Mouse (Mus musculus) limb, embryonic 15.5 days (tissue): ENCODE results near the gene Cyp4f16. TPM values are rescaled to one million over a fixed set of nuclear protein-coding genes. Genes with fewer than 3 reads are reported as not detected.
"Not testable (repeated sequence)": the region's sequence is repeated elsewhere in the genome, so short reads cannot be mapped to it uniquely, and the experiment has no call there.

Experiments used
- ATAC-seq: fragments of 200-750 bp; cut with Nextera tagmentation; 2 replicates; pipeline ENCODE4 v1.8.0; 2017; ENCODE audit warnings: low read depth, moderate TSS enrichment; ENCODE audit not compliant: insufficient number of reproducible peaks, low FRiP score, low TSS enrichment
- H3K27ac ChIP-seq: fragments of 300-500 bp; sonication (generic); 2 replicates; pipeline ENCODE4 v1.5.1; 2015; ENCODE audit warnings: moderate library complexity, mild to moderate bottlenecking, inconsistent platforms
- H3K27me3 ChIP-seq: fragments of 300-500 bp; sonication (generic); 2 replicates; pipeline ENCODE4 v1.6.1; 2015; ENCODE audit warnings: inconsistent platforms
- H3K36me3 ChIP-seq: fragments of 300-500 bp; sonication (generic); 2 replicates; pipeline ENCODE4 v1.6.1; 2015; ENCODE audit warnings: inconsistent platforms
- H3K4me1 ChIP-seq: fragments of 300-500 bp; sonication (generic); 2 replicates; pipeline ENCODE4 v1.6.1; 2015; ENCODE audit warnings: inconsistent platforms
- H3K4me2 ChIP-seq: fragments of 300-500 bp; sonication (generic); 2 replicates; pipeline ENCODE4 v1.6.1; 2015; ENCODE audit warnings: mild to moderate bottlenecking, inconsistent platforms
- H3K4me3 ChIP-seq: fragments of 300-500 bp; sonication (generic); 2 replicates; pipeline ENCODE4 v1.5.1; 2015; ENCODE audit warnings: mild to moderate bottlenecking, inconsistent platforms
- H3K9ac ChIP-seq: fragments of 300-500 bp; sonication (generic); 2 replicates; pipeline ENCODE4 v1.6.1; 2015; ENCODE audit warnings: inconsistent platforms
- H3K9me3 ChIP-seq: fragments of 300-500 bp; sonication (generic); 2 replicates; pipeline ENCODE4 v1.6.1; 2016; ENCODE audit warnings: inconsistent platforms
- WGBS: fragments of 180-500 bp; shearing (Covaris S2); methylation state at CpG from one replicate; pipeline ENCODE4 v1.1.7; 2015; 5-methylcytosine and 5-hydroxymethylcytosine counted together
- polyA plus RNA-seq: library from polyadenylated mRNA; unstranded; fragments of >200 nt; fragmentation: Nextera tagmentation; extraction: Ambion mirVana; gene quantifications from 2 replicates; pipeline ENCODE4 v1.2.1, GENCODE M21; 2015

Cyp4f16 gene
- polyA plus RNA-seq, 1 experiment from 2014 or later = 20.9 TPM

DNA sequence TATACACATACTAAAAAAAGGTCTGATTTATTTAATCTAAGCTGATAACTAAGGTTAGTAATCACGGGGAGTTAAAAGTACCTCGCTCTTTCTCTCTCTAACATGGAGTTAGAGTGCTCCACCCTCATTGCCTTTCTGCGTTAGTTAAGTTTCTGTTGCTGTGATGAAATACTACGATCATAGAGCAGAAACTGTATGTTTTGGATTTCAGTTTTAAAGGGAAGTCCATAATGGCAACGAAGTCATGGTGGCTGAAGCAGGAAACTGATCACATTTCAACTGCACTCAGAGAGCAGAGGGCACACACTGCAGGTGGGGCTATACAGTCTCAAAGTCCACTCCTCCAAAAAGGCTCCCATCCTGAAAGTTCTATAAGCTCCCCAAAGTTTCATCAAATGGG is 13.5 kb upstream of the Cyp4f16 start:
- no peaks in the 10 kb centered on the region for H3K27me3 ChIP-seq
- no peaks in the 10 kb centered on the region for H3K4me1 ChIP-seq
- no peak overlapping the region for H3K27ac ChIP-seq
- 83% methylated on average over 5 of the region's 5 CpGs for WGBS
- no peak overlapping the region for H3K4me2 ChIP-seq
- H3K36me3 ChIP-seq = peaks cover 57% of the 10 kb centered on the region
- H3K9me3 ChIP-seq = no peaks in the 10 kb centered on the region
- no peak overlapping the region for H3K4me3 ChIP-seq
- H3K9ac ChIP-seq = no peak overlapping the region
- no peak for ATAC-seq

DNA sequence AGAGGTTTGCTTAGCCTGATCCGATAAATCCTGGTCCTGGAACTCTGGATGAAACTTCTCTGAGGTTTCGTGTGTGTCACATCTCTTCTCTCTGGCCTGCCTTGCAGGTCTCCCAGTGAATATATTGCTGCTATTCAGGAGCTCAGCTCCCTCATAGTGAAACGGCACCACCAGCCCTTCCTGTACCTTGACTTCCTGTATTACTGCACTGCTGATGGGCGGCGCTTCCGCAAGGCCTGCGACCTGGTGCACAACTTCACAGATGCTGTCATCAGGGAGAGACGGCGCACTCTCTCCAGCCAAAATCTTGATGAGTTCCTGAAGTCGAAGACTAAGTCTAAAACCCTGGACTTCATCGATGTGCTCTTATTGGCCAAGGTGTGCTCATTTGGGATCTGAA is 12.5 kb upstream of the Cyp4f16 start:
- WGBS = 89% methylated on average over 11 of the region's 11 CpGs
- H3K9ac ChIP-seq = no peak overlapping the region
- H3K36me3 ChIP-seq = peaks cover 58% of the 10 kb centered on the region
- no peak overlapping the region for H3K27ac ChIP-seq
- no peak for ATAC-seq
- H3K4me2 ChIP-seq = no peak overlapping the region
- no peaks in the 10 kb centered on the region for H3K27me3 ChIP-seq
- no peak overlapping the region for H3K4me3 ChIP-seq
- no peaks in the 10 kb centered on the region for H3K9me3 ChIP-seq
- no peaks in the 10 kb centered on the region for H3K4me1 ChIP-seq

GRCm38 (mm10) chr17:32526341-32526740 is 10.0 kb upstream of the Cyp4f16 start:
- H3K36me3 ChIP-seq = peaks cover 47% of the 10 kb centered on the region
- not testable (repeated sequence) for H3K4me3 ChIP-seq, H3K27ac ChIP-seq, H3K9me3 ChIP-seq, H3K27me3 ChIP-seq, H3K4me1 ChIP-seq, H3K4me2 ChIP-seq, H3K9ac ChIP-seq, ATAC-seq
- 95% methylated on average over 1 of the region's 1 CpGs for WGBS

DNA sequence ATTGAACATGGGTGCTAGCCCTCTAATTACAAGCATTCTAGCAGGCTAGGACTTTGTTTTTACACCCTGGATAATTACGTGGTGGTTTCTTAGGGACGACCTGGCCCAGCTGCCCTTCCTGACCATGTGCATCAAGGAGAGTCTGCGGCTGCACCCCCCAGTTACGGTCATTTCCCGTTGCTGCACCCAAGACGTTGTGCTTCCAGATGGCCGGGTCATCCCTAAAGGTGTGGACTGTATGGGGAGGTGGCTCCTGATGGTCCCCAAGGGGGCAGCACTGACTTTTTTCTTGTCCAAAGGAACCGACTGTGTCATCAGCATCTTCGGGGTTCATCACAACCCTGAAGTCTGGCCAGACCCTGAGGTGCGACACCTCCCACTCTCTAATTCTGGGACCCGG is 8.6 kb upstream of the Cyp4f16 start:
- H3K27ac ChIP-seq = no peak overlapping the region
- H3K36me3 ChIP-seq = peaks cover 35% of the 10 kb centered on the region
- H3K9ac ChIP-seq = no peak overlapping the region
- H3K9me3 ChIP-seq = no peaks in the 10 kb centered on the region
- no peak for ATAC-seq
- no peak overlapping the region for H3K4me3 ChIP-seq
- H3K4me1 ChIP-seq = no peaks in the 10 kb centered on the region
- no peaks in the 10 kb centered on the region for H3K27me3 ChIP-seq
- no peak overlapping the region for H3K4me2 ChIP-seq
- WGBS = 81% methylated on average over 11 of the region's 11 CpGs

DNA sequence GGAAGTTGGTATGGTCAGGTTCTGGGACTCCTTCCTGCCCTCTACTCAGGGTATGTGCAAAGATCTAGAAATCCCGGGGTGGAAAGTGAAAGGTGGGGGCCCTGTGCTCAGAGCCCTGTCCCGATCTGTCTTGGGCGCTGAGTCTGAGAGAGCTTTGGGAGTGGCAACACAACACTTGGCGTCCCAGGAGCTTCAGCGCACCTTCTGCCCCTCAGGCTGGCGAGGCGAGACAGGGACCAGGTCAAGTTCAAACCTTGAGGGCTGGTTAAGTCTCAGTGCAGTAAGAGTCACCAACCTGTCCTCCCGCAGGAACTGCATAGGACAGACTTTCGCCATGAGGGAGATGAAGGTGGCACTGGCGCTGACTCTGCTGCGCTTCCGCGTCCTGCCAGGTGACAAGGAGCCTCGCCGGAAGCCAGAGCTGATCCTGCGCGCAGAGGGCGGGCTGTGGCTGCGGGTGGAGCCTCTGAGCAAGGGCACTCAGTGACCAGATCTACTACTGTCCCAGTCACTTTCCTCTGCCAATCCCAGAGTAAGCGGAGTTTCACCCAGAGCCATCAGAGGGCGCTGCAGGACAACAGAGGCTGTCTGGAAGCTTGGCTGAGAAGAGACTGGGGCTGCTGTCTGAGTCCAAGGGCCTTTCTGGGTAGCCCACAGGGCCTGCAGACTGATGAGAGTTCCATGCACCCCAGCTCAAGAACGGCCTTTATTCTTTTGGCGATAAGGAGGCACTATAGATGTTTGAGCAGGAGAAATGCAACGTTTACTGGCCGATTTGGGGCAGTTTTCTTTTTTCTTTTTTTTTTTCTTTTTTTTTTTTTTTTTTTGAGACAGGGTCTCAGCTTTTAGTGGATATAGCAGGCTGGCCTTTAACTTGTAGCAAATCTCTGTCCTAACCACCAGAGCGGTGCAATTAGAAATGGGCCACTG is 7.7 kb upstream of the Cyp4f16 start:
- no peaks in the 10 kb centered on the region for H3K4me1 ChIP-seq
- peak overlapping the region; percentile 14; the same call in 1 of the 2 replicates for H3K4me2 ChIP-seq
- no peaks in the 10 kb centered on the region for H3K9me3 ChIP-seq
- no peak for ATAC-seq
- no peak overlapping the region for H3K9ac ChIP-seq
- H3K27ac ChIP-seq = no peak overlapping the region
- 25% methylated on average over 26 of the region's 26 CpGs for WGBS
- peak overlapping the region; percentile 17; the same call in 1 of the 2 replicates for H3K4me3 ChIP-seq
- H3K36me3 ChIP-seq = peaks cover 28% of the 10 kb centered on the region
- H3K27me3 ChIP-seq = no peaks in the 10 kb centered on the region

GRCm38 (mm10) chr17:32532356-32532755 is 4.0 kb upstream of the Cyp4f16 start:
- ATAC-seq, H3K4me2 ChIP-seq, H3K9ac ChIP-seq, H3K4me1 ChIP-seq, H3K27ac ChIP-seq, H3K4me3 ChIP-seq, H3K9me3 ChIP-seq, H3K27me3 ChIP-seq: not testable (repeated sequence)
- H3K36me3 ChIP-seq = peaks cover 11% of the 10 kb centered on the region
- 74% methylated on average over 4 of the region's 4 CpGs for WGBS

GRCm38 (mm10) chr17:32534068-32534467 is 2.3 kb upstream of the Cyp4f16 start:
- 76% methylated on average over 6 of the region's 6 CpGs for WGBS
- no peaks in the 10 kb centered on the region for H3K36me3 ChIP-seq

GRCm38 (mm10) chr17:32536867-32537250 is 501 bp downstream of the Cyp4f16 start:
- Histone ChIP-seq H3K36me3 (0 out of 2 replicates have a peak, but pooled peaks cover 6% of the 10 kb centered on the region), H3K9ac (peak overlapping the region; percentile 2; the same call in 1 of the 2 replicates), H3K4me3 (peak overlapping the region; percentile 49), H3K27ac (peak overlapping the region; percentile 39; the same call in 1 of the 2 replicates), H3K4me2 (peak overlapping the region; percentile 60), H3K4me1 (peaks cover 7% of the 10 kb centered on the region), H3K27me3 (no peaks in the 10 kb centered on the region), H3K9me3 (no peaks in the 10 kb centered on the region)
- 54% methylated on average over 5 of the region's 5 CpGs for WGBS
- no peak for ATAC-seq

More at GRCm38 (mm10) chr17:32534068-32534467, 2.3 kb upstream of the Cyp4f16 start:
- no peak overlapping the region for H3K4me2 ChIP-seq
- H3K4me3 ChIP-seq = no peak overlapping the region
- no peak overlapping the region for H3K9ac ChIP-seq
- no peak for ATAC-seq
- peaks cover 7% of the 10 kb centered on the region for H3K4me1 ChIP-seq
- no peak overlapping the region for H3K27ac ChIP-seq
- no peaks in the 10 kb centered on the region for H3K9me3 ChIP-seq
- no peaks in the 10 kb centered on the region for H3K27me3 ChIP-seq

DNA sequence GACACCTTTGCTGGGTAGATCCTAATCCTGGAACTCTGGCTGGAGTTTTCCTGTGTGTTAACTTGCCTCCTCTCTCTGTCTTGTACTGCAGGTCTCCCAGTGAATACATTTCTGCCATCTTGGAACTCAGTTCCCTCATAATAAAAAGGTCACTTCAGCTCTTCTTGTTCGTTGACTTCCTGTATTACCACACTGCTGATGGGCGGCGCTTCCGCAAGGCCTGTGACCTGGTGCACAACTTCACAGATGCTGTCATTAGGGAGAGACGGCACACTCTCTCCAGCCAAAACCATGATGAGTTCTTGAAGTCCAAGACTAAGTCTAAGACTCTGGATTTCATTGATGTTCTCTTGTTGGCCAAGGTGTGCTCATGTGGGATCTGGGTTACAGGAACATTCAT is 8.4 kb downstream of the Cyp4f16 start:
- H3K9ac ChIP-seq, H3K4me2 ChIP-seq, H3K27me3 ChIP-seq, H3K4me3 ChIP-seq, H3K9me3 ChIP-seq, H3K27ac ChIP-seq, ATAC-seq, H3K4me1 ChIP-seq: not testable (repeated sequence)
- WGBS = 85% methylated on average over 5 of the region's 5 CpGs
- H3K36me3 ChIP-seq = peaks cover 21% of the 10 kb centered on the region

- H3K36me3 ChIP-seq, H3K4me3 ChIP-seq, H3K27ac ChIP-seq, H3K9me3 ChIP-seq, H3K9ac ChIP-seq, H3K4me1 ChIP-seq, ATAC-seq, H3K4me2 ChIP-seq, H3K27me3 ChIP-seq: not testable (repeated sequence)
- 88% methylated on average over 3 of the region's 3 CpGs for WGBS
Observed at GRCm38 (mm10) chr17:32550377-32550776, 14.0 kb downstream of the Cyp4f16 start.

DNA sequence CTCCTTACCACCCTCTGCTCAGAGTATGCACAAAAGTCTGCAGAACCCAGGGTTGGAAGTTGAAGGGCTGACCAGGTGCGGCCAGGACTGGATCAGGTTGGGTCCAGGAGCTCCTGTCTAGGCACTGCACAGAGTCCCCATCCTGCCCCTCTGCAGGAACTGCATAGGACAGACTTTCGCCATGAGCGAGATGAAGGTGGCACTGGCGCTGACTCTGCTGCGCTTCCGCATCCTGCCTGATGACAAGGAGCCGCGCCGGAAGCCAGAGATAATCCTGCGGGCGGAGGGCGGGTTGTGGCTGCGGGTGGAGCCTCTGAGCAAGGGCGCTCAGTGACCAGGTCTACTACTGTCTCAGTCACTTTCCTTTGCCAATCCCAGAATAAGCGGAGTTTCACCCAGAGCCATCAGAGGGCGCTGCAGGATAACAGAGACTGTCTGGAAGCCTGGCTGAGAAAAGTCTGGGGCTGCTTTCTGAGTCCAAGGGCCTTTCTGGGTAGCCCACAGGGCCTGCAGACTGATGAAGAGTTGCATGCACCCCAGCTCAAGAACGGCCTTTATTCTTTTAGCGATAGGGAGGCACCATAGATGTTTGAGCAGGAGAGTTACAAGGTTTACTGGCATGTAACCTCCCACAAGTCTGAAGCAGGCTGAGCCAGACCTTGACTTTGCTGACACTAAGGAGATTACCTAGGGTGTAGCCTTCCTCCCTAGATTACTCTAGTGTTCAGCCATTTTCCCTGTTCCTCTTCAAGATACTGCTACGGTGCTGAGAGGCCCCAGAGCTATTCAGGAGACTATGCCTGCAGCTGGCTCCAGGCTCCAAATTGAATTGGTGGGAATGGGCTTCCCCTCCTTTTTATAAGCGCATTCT is 14.8 kb downstream of the Cyp4f16 start:
- 20% methylated on average over 20 of the region's 20 CpGs for WGBS

GRCm38 (mm10) chr17:32553016-32553415 is 16.7 kb downstream of the Cyp4f16 start:
- H3K9ac ChIP-seq, H3K4me3 ChIP-seq, H3K27me3 ChIP-seq, H3K9me3 ChIP-seq, ATAC-seq, H3K4me2 ChIP-seq, H3K4me1 ChIP-seq, H3K27ac ChIP-seq, H3K36me3 ChIP-seq: not testable (repeated sequence)
- 36% methylated on average over 1 of the region's 1 CpGs for WGBS

More for the DNA sequence above, 14.8 kb downstream of the Cyp4f16 start:
- Histone ChIP-seq H3K36me3 (no peaks in the 10 kb centered on the region), H3K27me3 (no peaks in the 10 kb centered on the region), H3K9ac (no peak overlapping the region), H3K4me2 (peak overlapping the region; percentile 30; the same call in 1 of the 2 replicates), H3K4me3 (no peak overlapping the region), H3K27ac (no peak overlapping the region), H3K4me1 (no peaks in the 10 kb centered on the region), H3K9me3 (no peaks in the 10 kb centered on the region)
- no peak for ATAC-seq
